Mouse (Mus musculus): ENCODE measurements around the gene Rec8.
A peak's percentile ranks its signal among the peaks of the same experiment; 100 is the strongest.

Gene Rec8

GRCm38 (mm10) chr14:55641291-55641690 is 23.5 kb downstream of the Rec8 start:
- DNase-seq (ENCODE audit: inconsistent ontology term), result no peak

- no peak for DNase-seq (ENCODE audit: inconsistent ontology term)
These were observed 24.8 kb downstream of the Rec8 start for GRCm38 (mm10) chr14:55642679-55643059.

GRCm38 (mm10) chr14:55643060-55643907 is 25.4 kb downstream of the Rec8 start, which contains the start of gene Tm9sf1:
Gene Tm9sf1, minus strand, starts transcription at chr14:55643806.
- DNase-seq (ENCODE audit: inconsistent ontology term), result peak; percentile 90

GRCm38 (mm10) chr14:55644261-55644888 is 26.5 kb downstream of the Rec8 start:
- DNase-seq (ENCODE audit: inconsistent ontology term), result peak; percentile 24

- DNase-seq (ENCODE audit: inconsistent ontology term), result no peak
These were observed 32.0 kb downstream of the Rec8 start, which contains the start of gene Tssk4 for GRCm38 (mm10) chr14:55649884-55650283. Gene Tssk4, plus strand, starts transcription at chr14:55650184.

- DNase-seq (ENCODE audit: inconsistent ontology term), result no peak
These were observed 33.7 kb downstream of the Rec8 start for GRCm38 (mm10) chr14:55651528-55651927.

- DNase-seq (ENCODE audit: inconsistent ontology term), result no peak
These were observed 39.1 kb downstream of the Rec8 start for GRCm38 (mm10) chr14:55656935-55657334.

- no peak for DNase-seq (ENCODE audit: inconsistent ontology term)
These were observed 40.2 kb downstream of the Rec8 start for GRCm38 (mm10) chr14:55658011-55658410.

- peak; percentile 87 for DNase-seq (ENCODE audit: inconsistent ontology term)
These were observed 42.2 kb downstream of the Rec8 start, which contains the start of gene Mdp1 for GRCm38 (mm10) chr14:55659960-55660573. Gene Mdp1, minus strand, starts transcription at chr14:55660508.

- DNase-seq (ENCODE audit: inconsistent ontology term), result no peak
These were observed 42.8 kb downstream of the Rec8 start for GRCm38 (mm10) chr14:55660636-55661035.

- DNase-seq (ENCODE audit: inconsistent ontology term), result no peak
These were observed 53.6 kb downstream of the Rec8 start for GRCm38 (mm10) chr14:55671486-55671832.

- DNase-seq (ENCODE audit: inconsistent ontology term), result peak; percentile 96
These were observed 54.2 kb downstream of the Rec8 start, which contains the start of the genes Gmpr2 and Nedd8 for GRCm38 (mm10) chr14:55671833-55672740. Gene Gmpr2, plus strand, starts transcription at chr14:55671941. Gene Nedd8, minus strand, starts transcription at chr14:55672124.

- DNase-seq (ENCODE audit: inconsistent ontology term), result no peak
These were observed 54.9 kb downstream of the Rec8 start for GRCm38 (mm10) chr14:55672741-55673060.
